Mouse (Mus musculus) left cerebral cortex, postnatal 10 days (tissue): ENCODE data around the gene Btbd9. TPM values are rescaled to one million over a fixed set of nuclear protein-coding genes. Genes with fewer than 3 reads are reported as not detected.

Source experiments
- DNase-seq, 2 experiments: peaks; one replicate each; pipeline ENCODE4 v3.0.0; 2021 to 2022; ENCODE audit warnings: low spot score in 2 of 2, mixed read lengths in 1 of 2; ENCODE audit errors: extremely low spot score in 1 of 2
- intact Hi-C: fragments of 180-260 bp; cut with DNase I; formaldehyde crosslinking; loops from one replicate; pipeline ENCODE4 v1.15.1; 2025
- total RNA-seq, 2 experiments: library from RNA; stranded (reverse); gene quantifications; 2 replicates each; pipeline ENCODE4 v1.2.3; 2021

Gene Btbd9
- total RNA-seq, 2 experiments from 2014 or later = 88.7 to 93.1 TPM

DNA sequence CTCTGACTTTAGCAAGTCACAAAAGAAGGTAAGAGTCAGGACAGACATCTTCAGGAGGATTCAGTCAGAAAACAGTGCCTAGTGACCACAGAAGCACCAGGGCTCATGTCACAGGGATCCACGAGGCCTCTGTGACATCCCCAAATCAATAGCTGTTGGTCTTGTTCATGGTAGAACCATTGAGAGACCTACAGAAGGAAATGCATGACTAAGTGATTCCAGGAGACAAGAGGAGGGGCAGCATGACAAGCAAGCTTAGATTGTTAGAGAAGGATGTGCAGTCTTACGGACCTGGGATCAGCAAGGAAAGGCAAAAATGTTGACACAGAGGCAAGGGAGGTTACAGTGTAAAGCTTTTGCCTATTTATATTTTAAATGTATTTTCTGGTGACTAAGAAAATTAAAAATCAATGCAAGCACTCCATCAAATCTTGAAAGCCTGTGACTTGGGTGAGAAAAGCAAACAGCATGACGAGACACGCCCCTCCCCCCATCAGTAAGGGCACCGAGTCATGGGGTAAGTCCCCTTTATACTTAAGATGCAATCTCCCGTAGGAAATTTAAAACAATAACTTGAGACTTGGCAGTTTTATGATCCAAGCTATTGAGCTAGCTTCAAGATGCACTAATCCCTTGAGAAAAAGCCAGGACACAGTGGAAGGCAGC lies 315.5 kb downstream of the Btbd9 start:
- no peak for DNase-seq

DNA sequence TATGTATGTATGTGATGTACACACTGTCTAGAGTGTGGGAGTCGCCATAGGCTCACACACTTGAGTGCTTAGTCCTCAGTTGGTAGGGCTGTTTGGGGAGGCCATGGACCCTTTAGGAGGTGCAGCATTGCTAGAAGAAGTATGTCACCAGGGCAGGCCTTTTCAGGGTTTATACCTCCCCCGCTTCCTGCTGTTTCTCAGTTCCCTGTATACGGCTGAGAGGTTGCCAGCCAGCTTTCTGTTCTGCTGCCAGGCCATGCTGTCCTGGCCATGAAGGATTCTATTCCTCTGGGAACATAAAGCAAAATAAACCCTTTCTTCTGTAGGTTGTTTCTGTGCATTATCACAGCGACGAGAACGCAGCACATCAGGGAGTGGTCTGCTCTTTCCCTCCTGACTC lies 316.4 kb downstream of the Btbd9 start:
- intact Hi-C loops = no loop called here
- no peak for DNase-seq

More for the DNA sequence above, 315.5 kb downstream of the Btbd9 start:
- intact Hi-C loops = no loop called here

DNA sequence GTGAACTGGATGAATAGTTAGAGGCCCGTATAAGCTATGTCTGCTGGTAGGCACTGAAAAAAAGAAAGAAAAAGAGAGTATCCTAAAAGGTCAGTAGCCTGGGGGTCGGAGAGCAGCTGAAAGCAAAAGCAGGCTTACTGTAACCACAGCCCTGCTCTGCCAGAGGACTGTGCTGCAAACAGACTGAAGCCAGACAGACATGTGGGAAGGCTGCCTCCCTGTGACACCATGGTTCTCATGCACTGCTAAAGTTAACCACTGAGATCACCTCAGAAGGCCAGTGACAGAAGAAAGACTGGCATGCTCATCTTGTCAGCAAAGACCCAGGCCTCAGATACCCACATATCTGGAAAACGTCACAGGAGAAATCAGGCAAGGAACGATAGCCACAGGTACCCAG lies 317.8 kb downstream of the Btbd9 start:
- DNase-seq = no peak
- intact Hi-C loops = no loop called here

DNA sequence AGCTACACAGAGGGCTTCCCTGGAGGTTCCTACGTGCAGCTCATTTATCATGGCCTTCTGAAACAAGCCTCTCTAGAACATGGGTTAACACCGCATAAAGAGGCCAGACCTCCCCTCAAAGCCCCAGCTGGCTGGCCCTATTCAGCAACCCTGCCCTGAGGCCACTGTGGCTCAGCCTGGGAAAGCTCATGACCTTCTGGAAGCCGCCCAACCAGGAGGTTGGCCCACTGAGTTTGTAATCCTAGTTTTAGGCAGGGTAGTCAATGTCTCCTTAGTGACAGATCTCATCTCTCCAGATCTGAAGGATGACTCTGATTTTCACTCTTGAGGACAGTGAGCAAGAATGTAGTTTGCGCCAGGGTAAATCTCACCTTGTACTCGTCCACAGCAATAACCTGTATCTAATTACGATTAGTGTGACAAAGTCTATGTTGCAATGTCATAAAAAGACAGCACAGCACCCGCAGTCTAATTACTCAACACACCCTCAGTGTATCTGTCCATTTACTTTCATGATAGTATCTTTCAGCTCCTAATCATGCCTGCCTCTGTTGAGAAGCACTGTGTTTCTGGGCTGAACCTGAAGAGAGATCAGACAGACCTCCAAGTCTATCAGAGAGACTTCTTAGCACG lies 320.2 kb downstream of the Btbd9 start:
- intact Hi-C loops = no loop called here
- no peak for DNase-seq

DNA sequence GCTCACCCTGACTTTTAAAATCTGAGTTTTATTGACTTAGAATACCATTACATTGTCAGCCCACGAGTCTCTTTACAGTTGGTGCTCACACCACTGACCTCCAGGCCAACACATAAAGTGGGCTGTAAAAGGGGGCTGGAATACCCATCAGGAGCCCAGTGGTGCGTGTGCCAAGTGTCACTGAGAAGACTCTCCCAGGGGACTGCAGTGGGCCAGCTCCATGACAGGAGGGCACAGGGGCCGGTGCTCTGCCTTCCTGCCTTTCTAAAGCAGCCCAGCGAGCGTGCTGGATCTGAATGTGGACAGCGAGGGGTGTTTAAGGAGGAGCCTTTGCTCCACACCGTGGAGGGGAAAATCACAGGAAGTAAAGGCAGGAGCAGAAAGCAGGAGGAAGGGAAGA lies 322.4 kb downstream of the Btbd9 start:
- intact Hi-C loops = no loop called here
- no peak for DNase-seq

DNA sequence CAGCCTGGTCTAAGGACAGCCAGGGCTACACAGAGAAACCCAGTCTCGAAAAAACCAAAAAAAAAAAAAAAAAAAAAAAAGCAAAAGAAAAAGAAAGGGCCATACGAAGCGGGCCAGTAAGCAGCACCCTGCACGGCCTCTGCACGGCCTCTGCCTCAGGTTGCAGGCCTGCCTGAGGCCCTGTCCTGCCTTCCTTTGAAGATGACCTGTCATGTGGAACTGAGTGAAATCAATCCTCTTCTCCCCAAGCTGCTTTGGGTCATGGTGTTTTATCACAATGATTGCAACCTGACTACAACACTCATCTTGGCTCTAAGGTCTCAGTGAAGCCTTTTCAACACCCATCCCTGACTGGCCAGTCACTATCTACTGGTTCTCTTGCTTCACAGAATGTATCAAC lies 323.3 kb downstream of the Btbd9 start:
- intact Hi-C loops = no loop called here
- no peak for DNase-seq

DNA sequence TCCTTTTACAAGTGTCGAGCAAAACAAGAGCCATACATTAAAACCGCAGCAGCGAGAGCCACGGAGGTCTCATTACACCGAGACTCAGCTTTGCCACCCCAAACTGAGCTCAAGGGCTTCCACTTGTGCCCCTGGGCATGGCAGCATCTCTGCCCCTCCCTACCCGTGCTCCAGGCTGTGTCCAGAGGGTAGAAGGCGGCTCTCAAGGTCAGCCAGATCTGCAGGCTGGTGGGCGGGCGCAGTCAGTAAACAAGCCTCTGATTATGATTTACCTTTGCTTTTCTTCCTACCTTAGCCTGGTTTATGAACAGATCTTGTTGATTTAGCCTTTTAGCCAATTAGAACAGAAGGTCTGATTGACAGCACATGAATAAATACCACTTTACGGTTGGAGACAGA lies 331.0 kb downstream of the Btbd9 start:
- DNase-seq = no peak
- intact Hi-C loops = no loop called here

DNA sequence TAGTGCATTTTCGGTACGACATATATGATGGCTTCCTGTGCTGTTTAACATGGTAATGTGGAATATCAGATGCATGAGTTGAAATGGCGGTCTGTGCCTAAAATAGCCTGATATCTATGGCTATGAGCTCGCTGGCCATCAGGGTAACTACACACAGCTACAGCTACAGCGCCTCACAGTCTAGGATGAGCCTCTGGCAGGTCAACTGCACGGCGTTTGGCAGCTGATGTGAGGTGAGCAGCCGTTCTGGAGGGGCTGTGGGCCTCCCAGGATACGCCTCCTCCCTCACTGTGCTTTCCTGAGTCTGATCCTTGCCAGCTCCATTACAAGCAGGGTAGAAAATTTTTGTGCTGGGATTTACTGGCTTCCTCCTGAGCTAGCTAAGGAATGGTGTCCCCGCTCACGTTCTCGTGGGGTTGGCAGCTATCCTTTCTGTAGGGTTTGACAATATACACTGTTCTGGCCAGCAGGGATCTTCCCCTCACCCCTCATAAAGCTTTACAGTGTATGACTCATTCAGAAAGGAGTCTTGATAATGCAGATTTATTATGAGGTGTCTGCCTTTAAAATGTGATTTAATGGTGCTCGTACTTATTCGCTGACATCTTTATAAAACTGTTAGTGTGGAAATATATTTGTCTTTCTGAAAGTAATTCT lies 331.5 kb downstream of the Btbd9 start:
- intact Hi-C loops = no loop called here
- no peak for DNase-seq

DNA sequence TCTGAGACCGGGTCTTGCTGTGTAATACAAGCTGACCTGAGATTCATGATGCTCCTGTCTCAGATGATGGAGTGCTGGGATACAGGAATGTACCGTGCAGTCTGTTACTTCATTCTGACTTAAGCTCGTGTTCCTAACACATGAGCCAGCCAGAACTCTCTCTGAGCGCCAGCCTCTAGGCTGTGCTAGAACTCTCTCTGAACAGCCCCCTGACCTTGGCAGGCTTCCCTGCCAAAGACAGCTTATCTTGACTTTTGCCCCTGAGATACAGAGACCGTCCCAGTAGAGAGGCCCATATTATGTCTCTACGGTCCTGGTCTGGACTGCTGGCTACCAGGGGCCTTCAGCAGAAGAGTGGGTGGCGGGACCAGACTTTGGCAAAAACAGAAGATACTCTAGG lies 332.7 kb downstream of the Btbd9 start:
- intact Hi-C loops = no loop called here
- no peak for DNase-seq

DNA sequence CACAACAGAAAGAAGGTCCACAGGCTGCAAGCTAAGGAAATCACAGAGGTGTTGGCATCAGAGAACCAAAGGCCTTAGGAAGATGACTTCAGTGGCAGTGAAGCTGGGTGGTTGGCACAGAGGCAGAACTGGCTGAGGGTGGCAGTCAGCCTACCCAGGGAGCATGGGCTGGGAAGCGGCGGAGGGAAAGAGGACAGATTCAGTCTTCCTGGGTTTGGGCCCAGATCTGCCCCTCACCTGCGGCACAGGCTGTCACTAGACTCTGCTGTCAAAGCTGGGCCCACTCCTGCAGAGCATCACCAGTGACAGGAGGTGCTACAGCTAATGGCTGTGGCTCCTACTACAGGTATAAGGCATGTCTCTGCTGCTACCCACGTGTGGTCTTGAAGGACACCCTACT lies 333.6 kb downstream of the Btbd9 start:
- DNase-seq = no peak
- intact Hi-C loops = no loop called here

DNA sequence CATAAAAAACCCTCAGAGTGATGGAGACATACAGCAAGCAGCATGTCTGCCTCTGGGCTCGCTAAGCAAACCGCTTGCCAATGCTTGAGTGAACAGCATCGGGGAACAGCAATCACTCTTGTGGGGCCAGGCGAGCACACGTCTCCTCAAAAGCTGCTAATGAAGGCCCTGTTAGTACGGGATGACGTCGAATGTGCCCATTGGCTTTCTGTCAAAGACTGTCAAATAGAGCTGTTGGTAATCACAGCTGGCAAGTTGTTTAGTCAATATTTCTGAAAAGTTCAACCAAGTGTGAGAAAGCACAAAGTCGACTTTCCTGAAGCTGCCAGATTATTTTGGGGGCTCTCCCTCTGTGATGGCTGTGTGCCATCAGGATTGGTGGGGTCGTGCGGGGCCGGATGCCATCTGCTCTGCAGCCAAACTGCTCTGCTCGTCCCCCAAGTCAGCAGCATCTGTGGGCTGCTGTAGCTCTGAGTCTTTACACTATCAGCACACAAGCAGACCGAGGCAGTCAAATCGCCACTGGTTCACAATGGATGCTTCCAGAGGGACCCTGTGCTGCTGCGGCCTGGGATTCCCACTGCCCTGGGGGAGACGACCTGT lies 334.5 kb downstream of the Btbd9 start:
- no peak for DNase-seq
- intact Hi-C loops = no loop called here

DNA sequence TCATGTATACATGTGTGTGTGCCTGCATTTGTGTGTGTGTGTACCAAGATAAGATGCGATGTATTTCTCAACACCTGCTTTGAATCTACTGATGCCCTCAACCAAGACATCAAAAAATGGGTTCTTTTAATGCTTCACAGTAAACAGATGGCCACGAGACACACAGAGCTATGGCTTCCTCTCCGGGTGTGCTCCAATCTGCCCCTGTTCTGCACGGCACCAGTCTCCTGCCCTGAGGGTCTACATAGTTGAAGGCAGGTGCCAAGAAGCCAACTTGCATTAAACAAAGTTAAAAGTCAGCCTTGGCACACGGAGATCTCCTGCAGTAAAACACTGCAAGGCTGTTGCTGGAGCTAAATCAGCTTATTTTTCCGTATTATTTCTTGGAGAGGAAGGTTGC lies 335.2 kb downstream of the Btbd9 start:
- intact Hi-C loops = no loop called here
- no peak for DNase-seq

DNA sequence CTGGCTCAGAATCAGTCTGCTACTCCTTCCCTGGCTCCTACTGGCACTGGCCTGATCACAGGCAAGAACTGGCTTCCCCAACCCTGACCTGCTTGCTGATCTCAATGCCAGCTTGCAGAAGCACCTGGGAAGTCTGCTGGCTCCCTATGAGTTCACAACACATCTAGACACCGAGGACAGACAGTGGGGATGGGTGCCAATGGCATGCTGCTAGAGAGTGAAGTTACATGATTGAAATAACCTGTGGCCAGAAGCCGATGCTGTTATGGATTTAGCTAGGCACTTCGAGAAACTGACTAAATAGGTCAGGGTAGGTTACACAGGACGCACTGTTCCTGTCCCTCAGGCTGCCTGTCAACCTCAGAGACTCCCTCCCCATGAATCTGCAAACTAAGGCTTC lies 335.6 kb downstream of the Btbd9 start:
- intact Hi-C loops = no loop called here
- no peak for DNase-seq

DNA sequence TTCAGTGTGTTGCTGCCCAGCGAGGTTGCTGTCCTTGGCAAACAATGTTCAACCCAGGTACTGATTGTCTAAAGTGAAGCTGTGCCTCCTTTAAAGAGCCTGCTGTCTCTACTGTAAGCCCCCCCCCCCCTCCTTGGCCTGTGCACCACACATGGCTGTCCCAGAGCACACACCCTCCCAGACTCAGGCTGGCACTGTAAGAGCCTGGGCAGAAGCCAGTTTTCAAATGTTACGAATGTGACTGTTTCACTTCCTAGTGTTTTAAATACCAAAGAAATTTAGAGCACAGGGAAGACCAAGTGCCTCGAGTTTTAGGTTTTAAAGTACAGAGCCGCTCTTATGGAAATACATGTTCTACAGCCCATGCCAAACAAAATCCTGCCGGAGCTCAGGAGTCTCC lies 336.8 kb downstream of the Btbd9 start:
- intact Hi-C loops = no loop called here

DNA sequence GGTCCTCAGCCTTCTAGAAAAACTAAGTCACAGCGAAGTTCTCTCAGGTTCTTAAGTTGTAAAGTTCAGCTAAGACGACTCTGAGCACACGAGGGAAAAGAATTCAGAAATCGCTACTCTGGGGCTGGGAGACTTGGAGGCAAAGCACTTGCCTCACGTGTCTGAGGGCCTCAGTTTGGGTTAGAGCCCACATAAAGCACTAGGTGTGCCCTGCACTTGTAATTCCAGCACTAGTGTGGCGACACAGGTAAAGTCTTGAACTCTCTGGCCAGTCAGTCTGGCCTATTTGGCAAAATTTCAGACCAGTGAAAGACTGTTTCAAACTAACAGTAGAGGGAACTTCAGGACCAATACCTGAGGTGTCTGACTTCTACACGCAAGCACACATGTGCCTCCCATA lies 338.7 kb downstream of the Btbd9 start:
- no peak for DNase-seq
- intact Hi-C loops = no loop called here

More for the DNA sequence above, 336.8 kb downstream of the Btbd9 start:
- DNase-seq = no peak

DNA sequence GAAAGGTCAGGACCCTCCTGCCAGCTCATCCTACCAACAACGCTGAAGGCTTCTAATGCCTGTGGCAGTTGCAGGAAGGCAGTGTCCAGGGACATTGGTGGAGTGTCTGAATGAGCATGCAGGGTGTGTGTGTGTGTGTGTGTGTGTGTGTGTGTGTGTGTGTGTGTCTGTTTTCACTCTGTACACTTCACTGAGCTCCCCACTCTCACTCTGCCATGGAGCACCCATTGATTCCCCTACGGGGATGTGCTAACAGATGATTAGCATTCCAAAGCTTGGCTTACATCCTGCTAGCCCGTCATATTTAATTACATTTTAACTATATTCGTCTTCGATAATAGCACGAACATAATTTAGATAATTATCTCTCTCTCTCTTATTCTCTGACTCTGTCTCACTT lies 339.7 kb downstream of the Btbd9 start:
- DNase-seq = no peak
- intact Hi-C loops = no loop called here

DNA sequence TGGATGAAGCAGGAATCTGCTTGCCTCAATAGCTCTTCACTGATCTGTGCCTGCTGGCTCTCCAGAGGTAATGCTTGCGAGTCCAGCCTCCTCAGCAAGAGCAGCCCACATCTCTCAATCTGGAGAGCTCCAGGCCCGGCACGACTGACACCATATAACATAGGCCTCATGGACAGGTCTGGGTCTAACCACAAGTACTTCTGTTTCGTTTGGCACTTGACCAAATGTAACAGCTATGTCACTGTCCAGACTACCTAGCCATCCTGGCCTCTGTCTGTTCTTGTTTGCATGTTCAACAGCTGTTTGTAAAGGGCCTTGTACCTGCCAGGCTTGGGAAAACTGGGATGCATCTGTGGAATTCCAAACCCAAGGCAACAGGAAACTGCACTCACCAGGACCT lies 340.9 kb downstream of the Btbd9 start:
- intact Hi-C loops = no loop called here
- DNase-seq = no peak

DNA sequence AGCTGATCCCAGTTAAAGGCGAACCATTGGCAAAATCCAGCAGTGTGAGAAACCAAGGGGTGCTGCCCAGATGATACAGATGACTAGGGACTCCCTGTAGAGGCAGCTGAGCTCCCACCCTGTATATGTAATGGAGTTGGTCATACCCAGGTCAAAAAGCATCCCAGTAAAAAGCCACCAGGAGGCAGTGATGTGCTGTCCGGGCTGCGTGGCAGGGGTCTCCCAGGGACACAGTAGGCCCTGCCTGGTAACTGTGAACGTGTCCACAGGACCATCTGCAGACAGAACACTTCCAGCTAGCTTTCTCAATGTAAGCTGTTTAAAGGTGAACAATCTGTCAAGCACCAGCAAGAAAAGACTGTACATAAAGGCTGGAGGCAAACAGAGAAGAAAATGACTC lies 343.6 kb downstream of the Btbd9 start:
- intact Hi-C loops = no loop called here
- DNase-seq = no peak

DNA sequence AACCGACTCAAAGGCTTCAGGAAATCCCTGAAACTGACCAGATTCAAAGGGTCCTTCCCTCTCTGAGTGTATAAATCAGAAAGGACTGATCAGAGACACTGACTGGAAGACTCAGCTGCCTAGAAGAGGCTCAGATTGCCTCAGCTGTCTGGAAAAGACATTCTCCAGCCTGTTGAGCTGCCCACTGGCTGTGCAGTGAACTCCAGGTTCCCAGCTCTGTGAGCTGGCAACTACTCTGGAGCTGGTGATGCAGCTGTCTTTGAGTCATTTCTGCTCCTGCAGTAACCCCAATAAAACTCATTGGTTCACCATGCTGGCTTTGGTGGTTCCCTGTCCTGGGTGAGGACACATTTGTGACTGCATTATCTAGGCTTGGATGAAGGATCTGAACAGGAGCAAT lies 344.8 kb downstream of the Btbd9 start:
- DNase-seq = no peak
- intact Hi-C loops = no loop called here

DNA sequence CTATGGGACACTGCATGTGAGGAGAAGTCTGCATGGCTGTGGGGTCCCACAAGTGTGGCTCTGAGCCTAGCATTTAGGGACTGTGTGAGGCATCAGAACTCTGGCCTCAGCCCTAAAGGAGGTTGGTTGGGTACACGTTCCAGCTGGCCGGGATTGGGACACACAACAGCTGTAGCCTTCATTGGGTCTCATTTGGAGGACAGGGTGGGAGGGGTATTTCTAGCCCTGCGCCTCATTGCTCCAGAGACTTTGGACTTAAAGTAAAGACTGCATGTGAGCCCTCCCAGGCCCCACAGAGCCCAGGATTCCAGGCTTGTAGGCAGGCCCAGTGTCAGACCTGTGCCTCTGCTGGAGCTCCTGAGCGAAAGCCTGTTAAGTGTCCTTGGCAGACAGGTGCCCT lies 345.9 kb downstream of the Btbd9 start:
- intact Hi-C loops = no loop called here
- no peak for DNase-seq
